Mouse (Mus musculus): Measurements from ENCODE around the gene Irf2bp1.

DNA sequence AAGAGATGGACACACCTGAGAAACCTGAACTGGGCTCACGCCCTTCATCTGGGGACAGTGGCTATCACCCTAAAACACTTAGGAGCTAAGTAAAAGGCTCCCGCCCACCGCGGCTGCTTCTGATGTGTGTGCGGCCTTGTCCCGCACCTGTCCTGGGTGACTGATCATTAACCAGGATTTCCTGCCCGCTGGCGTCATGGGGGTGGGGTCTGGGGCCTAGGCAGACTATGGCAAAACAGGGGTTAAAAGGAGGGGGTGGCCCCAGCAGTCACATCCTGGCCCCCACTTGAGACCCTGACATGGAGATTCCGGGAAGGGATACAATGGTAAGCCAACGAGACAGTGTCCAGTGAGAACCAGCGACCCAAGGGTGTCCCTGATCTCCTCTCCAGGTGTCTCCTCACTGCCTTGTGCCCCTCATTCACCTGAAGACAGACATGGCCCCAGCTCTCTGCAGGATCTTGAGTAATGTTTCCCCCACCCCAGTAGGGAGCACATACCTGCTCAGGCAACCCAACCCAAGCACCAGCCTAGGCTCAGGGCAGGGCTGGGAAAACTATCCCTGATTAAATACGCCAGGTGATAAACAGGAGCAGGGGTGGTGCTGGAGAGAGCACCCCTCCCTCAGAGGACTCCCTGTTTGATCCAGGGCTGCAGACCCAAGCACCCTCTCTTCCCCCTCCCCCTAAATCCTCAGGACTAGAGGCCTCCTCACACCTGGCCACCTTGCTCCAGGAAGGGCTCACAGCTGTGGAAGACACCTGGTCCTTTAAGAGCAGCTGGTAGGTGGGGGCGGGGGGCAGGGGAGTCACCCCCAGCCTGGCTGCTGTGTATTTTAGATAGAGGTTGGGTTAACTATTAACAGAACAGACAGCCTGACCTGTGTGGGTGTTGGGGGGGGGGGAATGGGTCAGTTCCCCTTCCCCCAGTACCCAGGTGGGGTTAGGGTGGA, 3.5 kb downstream of the Irf2bp1 start:
- no peak for TF ChIP-seq TAL1 (IDR thresholded peaks at IDR 0.05; ENCODE audit: low read length)
- no peak for TF ChIP-seq GATA1 (IDR thresholded peaks at IDR 0.05; ENCODE audit: low read length)
